Mouse (Mus musculus): ENCODE measurements around the gene Plxna1. TPM values are rescaled to one million over a fixed set of nuclear protein-coding genes. Genes with fewer than 3 reads are reported as not detected.

The Plxna1 gene
- total and polyA plus RNA-seq, 3 experiments, result 7.2 to 25.8 TPM; not detected in 1

GRCm38 (mm10) chr6:89355661-89356060 lies 6.8 kb downstream of the Plxna1 start:
- TF ChIP-seq MAFK (IDR thresholded peaks at IDR 0.05; ENCODE audit: borderline replicate concordance, low read depth, low read length) (no peak), RAD21 (IDR thresholded peaks at IDR 0.05; ENCODE audit: low read depth, low read length) (no peak), SIN3A (IDR thresholded peaks at IDR 0.05; ENCODE audit: low read length) (no peak), CHD2 (IDR thresholded peaks at IDR 0.05; ENCODE audit: low read length) (no peak), GABPA (IDR thresholded peaks at IDR 0.05; ENCODE audit: low read depth, low read length) (no peak), CTCF (IDR thresholded peaks at IDR 0.05 in 2 of 3, conservative IDR thresholded peaks at IDR 0.05 in 1 of 3; ENCODE audit: control insufficient read depth in 1 of 3, insufficient read depth in 1 of 3, low read depth in 2 of 3, low read length in 3 of 3, poor library complexity in 1 of 3, severe bottlenecking in 1 of 3) (no peak), NELFE (IDR thresholded peaks at IDR 0.05; ENCODE audit: low read depth, low read length) (no peak), ETS1 (IDR thresholded peaks at IDR 0.05; ENCODE audit: low read depth, low read length) (no peak), JUND (IDR thresholded peaks at IDR 0.05; ENCODE audit: low read depth, low read length) (no peak), ZKSCAN1 (IDR thresholded peaks at IDR 0.05; ENCODE audit: low read depth, low read length) (no peak), TBP (IDR thresholded peaks at IDR 0.05; ENCODE audit: low read depth, low read length) (no peak), KAT2A (conservative IDR thresholded peaks at IDR 0.05; ENCODE audit: low read depth, low read length) (no peak), SMC3 (IDR thresholded peaks at IDR 0.05; ENCODE audit: low read depth, low read length) (no peak), HCFC1 (IDR thresholded peaks at IDR 0.05; ENCODE audit: low read depth, low read length) (no peak), UBTF (IDR thresholded peaks at IDR 0.05; ENCODE audit: borderline replicate concordance, insufficient read depth, low read depth, low read length) (no peak), USF1 (IDR thresholded peaks at IDR 0.05; ENCODE audit: low read depth, low read length) (no peak), POLR2AphosphoS2 (IDR thresholded peaks at IDR 0.05; ENCODE audit: low read length) (no peak), CHD1 (IDR thresholded peaks at IDR 0.05; ENCODE audit: low read depth, low read length) (no peak), ELF1 (IDR thresholded peaks at IDR 0.05; ENCODE audit: low read depth, low read length) (no peak)
- Histone ChIP-seq H3K79me2 (ENCODE audit: control insufficient read depth, insufficient read depth, low read length, poor library complexity) (peaks cover 2% of the 10 kb centered on the region), H3K9me3 (replicated peaks; ENCODE audit: insufficient read depth, low read length) (no peaks in the 10 kb centered on the region), H3K27me3 (ENCODE audit: control insufficient read depth in 1 of 2, insufficient read depth in 2 of 2, low read length in 2 of 2) (no peaks in the 10 kb centered on the region), H3K9ac (ENCODE audit: control insufficient read depth, low read depth, low read length, poor library complexity, severe bottlenecking) (no peak overlapping the region), H3K36me3 (ENCODE audit: control insufficient read depth in 1 of 2, insufficient read depth in 2 of 2, low read length in 2 of 2) (peaks cover 0 to 5% of the 10 kb centered on the region in 2 experiments; a peak in 1 of 4 replicates), H3K4me3 (ENCODE audit: control insufficient read depth in 1 of 2, insufficient read depth in 1 of 2, low read depth in 2 of 2, low read length in 2 of 2) (no peak overlapping the region), H3K27ac (ENCODE audit: control insufficient read depth, low read depth, low read length) (no peak overlapping the region), H3K4me1 (ENCODE audit: control insufficient read depth in 1 of 2, insufficient read depth in 2 of 2, low read length in 2 of 2) (peaks cover 0 to 15% of the 10 kb centered on the region in 2 experiments; a peak in 2 of 4 replicates)
- DNase-seq (ENCODE audit: low read depth, low spot score), result no peak

DNA sequence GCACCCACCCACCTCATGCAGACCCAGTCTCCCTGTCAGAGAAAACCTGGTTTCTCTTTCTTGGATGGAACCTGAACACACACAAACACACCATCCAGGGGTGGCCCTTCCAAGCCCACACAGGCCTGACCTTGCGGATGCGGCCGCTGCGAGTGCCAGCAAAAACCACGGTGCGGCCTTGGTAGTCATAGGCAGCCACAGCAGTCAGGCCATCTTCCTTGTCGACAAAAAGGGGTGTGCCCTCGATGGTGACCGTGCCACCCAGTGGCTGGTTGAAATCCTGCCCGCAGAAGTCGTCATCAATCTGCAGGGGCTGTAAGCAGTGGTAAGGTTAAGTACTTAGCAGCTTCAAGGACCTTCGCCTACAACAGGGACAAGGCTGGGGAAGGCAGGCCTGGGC lies 7.7 kb downstream of the Plxna1 start:
- no peak for DNase-seq (ENCODE audit: low read depth, low spot score)
- TF ChIP-seq CTCF (IDR thresholded peaks at IDR 0.05 in 2 of 3, conservative IDR thresholded peaks at IDR 0.05 in 1 of 3; ENCODE audit: control insufficient read depth in 1 of 3, insufficient read depth in 1 of 3, low read depth in 2 of 3, low read length in 3 of 3, poor library complexity in 1 of 3, severe bottlenecking in 1 of 3) (no peak), TCF12 (IDR thresholded peaks at IDR 0.05; ENCODE audit: low read depth, low read length) (no peak), MXI1 (IDR thresholded peaks at IDR 0.05; ENCODE audit: low read depth, low read length) (no peak), TAL1 (IDR thresholded peaks at IDR 0.05; ENCODE audit: low read length) (no peak), HCFC1 (IDR thresholded peaks at IDR 0.05; ENCODE audit: low read depth, low read length) (no peak), MYB (IDR thresholded peaks at IDR 0.05; ENCODE audit: low read depth, low read length) (no peak), RCOR1 (IDR thresholded peaks at IDR 0.05; ENCODE audit: low read depth, low read length) (no peak), TBP (IDR thresholded peaks at IDR 0.05; ENCODE audit: low read depth, low read length) (no peak), BHLHE40 (IDR thresholded peaks at IDR 0.05; ENCODE audit: borderline replicate concordance, low read depth, low read length) (no peak), UBTF (IDR thresholded peaks at IDR 0.05; ENCODE audit: borderline replicate concordance, insufficient read depth, low read depth, low read length) (no peak)
- H3K27me3 ChIP-seq (ENCODE audit: control insufficient read depth in 1 of 2, insufficient read depth in 2 of 2, low read length in 2 of 2), result no peaks in the 10 kb centered on the region
- no peaks in the 10 kb centered on the region for H3K9me3 ChIP-seq (replicated peaks; ENCODE audit: insufficient read depth, low read length)
- peaks cover 0 to 2% of the 10 kb centered on the region in 2 experiments; a peak in 2 of 4 replicates for H3K36me3 ChIP-seq (ENCODE audit: control insufficient read depth in 1 of 2, insufficient read depth in 2 of 2, low read length in 2 of 2)
- H3K79me2 ChIP-seq (ENCODE audit: control insufficient read depth, insufficient read depth, low read length, poor library complexity), result peaks cover 2% of the 10 kb centered on the region
- H3K27ac ChIP-seq (ENCODE audit: control insufficient read depth, low read depth, low read length), result no peak overlapping the region
- H3K4me1 ChIP-seq (ENCODE audit: control insufficient read depth in 1 of 2, insufficient read depth in 2 of 2, low read length in 2 of 2), result peaks cover 0 to 5% of the 10 kb centered on the region in 2 experiments; a peak in 2 of 4 replicates
- H3K9ac ChIP-seq (ENCODE audit: control insufficient read depth, low read depth, low read length, poor library complexity, severe bottlenecking), result no peak overlapping the region
- no peak overlapping the region for H3K4me3 ChIP-seq (ENCODE audit: control insufficient read depth in 1 of 2, insufficient read depth in 1 of 2, low read depth in 2 of 2, low read length in 2 of 2)

Measured in MEL (cell line).